Mouse (Mus musculus): ENCODE results near the gene Myef2. TPM values are rescaled to one million over a fixed set of nuclear protein-coding genes. Genes with fewer than 3 reads are reported as not detected.
A peak's percentile ranks its signal among the peaks of the same experiment; 100 is the strongest.

Myef2 gene
- total RNA-seq (2018; cell fraction: chromatin; rRNA removed) = 10 to 100 TPM; 27.7 to 89.3 (median 57.1) TPM
- 10 to 100 TPM in 13 of 26 experiments, 1 to 10 TPM in 13; 7.1 to 12.5 (median 9.9) TPM for total RNA-seq (2018; cell fraction: cytosol; rRNA removed)
- total RNA-seq (2018; cell fraction: nucleus; rRNA removed) = 10 to 100 TPM; 24.2 to 48.7 (median 35.8) TPM
- 9.1 to 13.4 TPM (median 10.6 TPM) in 3 replicates for polyA plus RNA-seq (2018)

DNA sequence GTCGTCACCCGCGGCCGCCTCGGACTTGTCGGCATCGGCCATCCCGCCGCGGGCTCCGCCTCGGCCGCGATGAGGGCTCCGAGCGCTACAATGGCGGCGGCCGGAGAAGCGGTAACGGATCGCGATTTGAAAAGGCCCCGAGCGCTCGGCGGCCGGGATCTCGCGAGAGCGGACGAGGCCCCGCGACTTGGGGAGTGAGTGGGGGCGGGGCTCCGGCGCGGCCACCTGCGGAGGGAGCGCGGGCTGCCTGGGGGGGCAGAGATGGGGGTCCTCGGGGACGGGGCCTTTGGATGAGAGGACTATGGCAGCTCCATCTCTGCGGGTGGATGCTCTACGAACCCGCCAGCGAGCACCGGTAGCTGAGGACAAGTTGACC is at the start of gene Myef2:
TSS of gene Myef2 (minus strand) at position 185 of the 376 bp plus-strand sequence.
- Histone ChIP-seq H3K79me2 (ENCODE audit: inconsistent target) (peaks cover 45% of the 10 kb centered on the region), H3K4me3 (ENCODE audit: inconsistent target) (peak within 1 kb of the TSS; percentile 55), H3K27ac (peak within 1 kb of the TSS; percentile 46), H3K36me3 (ENCODE audit: inconsistent target) (no peaks in the 10 kb centered on the region)
- WGBS (ENCODE audit: missing documents) = under 1% methylated on average over 27 of the region's 48 CpGs

DNA sequence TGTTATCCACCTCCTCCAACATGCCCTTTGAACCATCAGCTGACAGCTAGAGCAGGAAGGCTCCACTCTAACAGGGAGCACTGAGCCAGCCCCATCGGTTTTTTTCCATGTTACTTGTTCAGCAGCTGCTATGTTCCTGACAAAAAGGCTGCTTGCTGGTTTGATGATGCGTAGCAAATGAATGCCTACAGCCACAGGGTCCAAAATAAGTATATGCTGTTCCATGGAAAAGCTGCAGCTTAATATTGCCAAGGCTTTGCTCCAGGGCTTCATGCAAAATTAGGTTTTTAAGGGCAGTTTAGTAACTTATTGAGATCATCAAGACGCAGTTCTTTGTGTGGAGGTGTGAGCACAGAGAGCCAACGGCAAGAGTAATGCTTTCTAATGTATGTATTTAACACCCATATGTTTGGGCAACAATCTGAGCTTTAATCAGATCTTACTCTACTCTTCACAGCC is 38.6 kb upstream of the Myef2 start:
- Histone ChIP-seq H3K79me2 (ENCODE audit: inconsistent target) (no peaks in the 10 kb centered on the region), H3K36me3 (ENCODE audit: inconsistent target) (no peaks in the 10 kb centered on the region), H3K27ac (no peak overlapping the region), H3K4me3 (ENCODE audit: inconsistent target) (no peak overlapping the region)
- 79% methylated on average over 4 of the region's 4 CpGs for WGBS (ENCODE audit: missing documents)

DNA sequence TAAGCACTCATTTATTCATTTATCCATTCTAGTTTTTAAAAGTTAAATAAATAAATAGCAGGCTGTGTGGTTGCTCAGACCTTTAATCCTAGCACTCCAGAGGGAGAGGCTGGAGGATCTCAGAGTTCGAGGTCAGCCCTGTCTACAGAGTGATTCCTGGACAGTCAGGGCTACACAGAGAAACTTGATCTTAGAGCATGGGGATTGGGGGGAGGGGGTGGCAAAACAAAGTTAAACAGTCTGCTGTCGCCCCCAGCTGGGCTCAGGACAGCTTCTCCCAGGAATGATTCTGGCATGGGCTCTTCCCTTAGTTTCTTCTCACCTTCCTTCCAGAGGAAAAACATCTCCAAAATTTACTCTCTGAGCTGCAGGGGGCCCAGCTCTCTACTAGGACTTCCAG is 32.0 kb upstream of the Myef2 start:
- H3K4me3 ChIP-seq (ENCODE audit: inconsistent target) = no peak overlapping the region
- H3K36me3 ChIP-seq (ENCODE audit: inconsistent target) = no peaks in the 10 kb centered on the region
- 69% methylated on average over 2 of the region's 2 CpGs for WGBS (ENCODE audit: missing documents)
- H3K27ac ChIP-seq = no peak overlapping the region
- no peaks in the 10 kb centered on the region for H3K79me2 ChIP-seq (ENCODE audit: inconsistent target)

DNA sequence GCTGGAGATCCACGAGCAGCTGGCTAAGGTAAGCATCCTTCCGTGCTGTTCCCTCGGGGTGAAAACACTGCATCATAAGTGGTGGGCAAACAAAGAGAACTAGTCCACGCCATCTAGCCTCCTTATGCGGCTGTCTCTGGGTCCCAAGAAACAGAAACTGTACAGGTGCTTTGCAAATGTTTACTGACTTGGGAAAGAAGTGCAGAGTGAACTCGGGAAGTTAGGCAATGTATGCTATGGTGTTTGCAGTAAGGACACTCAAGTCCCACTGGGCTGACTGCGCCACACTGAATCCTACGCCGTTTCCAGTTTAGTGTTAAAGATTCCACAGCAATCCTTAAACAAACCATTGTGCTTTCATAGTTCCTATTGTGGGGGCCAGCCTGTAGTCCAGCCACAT is 30.8 kb upstream of the Myef2 start:
- no peak overlapping the region for H3K4me3 ChIP-seq (ENCODE audit: inconsistent target)
- no peaks in the 10 kb centered on the region for H3K79me2 ChIP-seq (ENCODE audit: inconsistent target)
- WGBS (ENCODE audit: missing documents) = 90% methylated on average over 9 of the region's 9 CpGs
- no peak overlapping the region for H3K27ac ChIP-seq
- no peaks in the 10 kb centered on the region for H3K36me3 ChIP-seq (ENCODE audit: inconsistent target)

DNA sequence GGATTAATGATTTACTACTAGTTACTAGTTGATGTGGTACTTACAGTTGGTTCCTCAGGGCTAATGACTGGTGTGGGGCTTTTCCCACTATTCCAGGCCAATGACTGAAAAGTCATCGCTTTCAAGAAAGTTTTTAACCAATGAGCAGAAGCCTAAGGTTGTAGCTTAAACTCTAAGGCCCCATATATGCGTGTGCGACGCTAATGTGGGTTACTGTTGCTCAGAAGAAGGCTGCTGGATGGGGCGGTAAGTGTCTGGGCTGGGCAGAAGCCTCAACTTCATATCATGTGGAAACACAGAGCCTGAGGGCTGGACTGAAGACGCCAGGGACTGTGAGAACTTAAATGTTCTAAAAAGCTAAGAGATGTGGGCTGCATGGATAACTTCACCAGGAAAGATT is 28.9 kb upstream of the Myef2 start, which contains the start of gene Slc12a1:
TSS of gene Slc12a1 (plus strand) at position 118 of the 400 bp plus-strand sequence.
- WGBS (ENCODE audit: missing documents) = 88% methylated on average over 6 of the region's 6 CpGs
- no peaks in the 10 kb centered on the region for H3K36me3 ChIP-seq (ENCODE audit: inconsistent target)
- H3K79me2 ChIP-seq (ENCODE audit: inconsistent target) = no peaks in the 10 kb centered on the region
- H3K4me3 ChIP-seq (ENCODE audit: inconsistent target) = no peak within 1 kb of the TSS
- H3K27ac ChIP-seq = no peak within 1 kb of the TSS

DNA sequence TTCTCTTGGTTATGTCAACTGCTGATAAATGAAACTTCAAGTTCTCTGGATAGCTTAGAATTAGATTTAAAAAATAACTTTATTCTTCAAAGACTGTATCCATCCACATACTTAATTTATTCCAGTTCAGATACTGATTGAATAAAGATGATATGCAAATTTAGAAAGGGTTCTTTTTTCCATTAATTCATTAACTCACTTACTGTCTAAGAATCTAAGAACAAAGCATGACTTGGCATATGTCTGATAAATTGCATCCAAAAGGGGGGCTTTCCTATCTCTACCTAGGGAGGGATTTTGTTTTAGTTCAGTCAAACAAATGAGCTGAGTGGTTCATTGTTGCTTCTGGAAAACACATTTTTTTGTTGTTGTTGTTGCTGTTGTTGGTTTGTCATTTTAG is 18.9 kb upstream of the Myef2 start:
- Histone ChIP-seq H3K36me3 (ENCODE audit: inconsistent target) (no peaks in the 10 kb centered on the region), H3K4me3 (ENCODE audit: inconsistent target) (no peak overlapping the region), H3K79me2 (ENCODE audit: inconsistent target) (no peaks in the 10 kb centered on the region), H3K27ac (no peak overlapping the region)

DNA sequence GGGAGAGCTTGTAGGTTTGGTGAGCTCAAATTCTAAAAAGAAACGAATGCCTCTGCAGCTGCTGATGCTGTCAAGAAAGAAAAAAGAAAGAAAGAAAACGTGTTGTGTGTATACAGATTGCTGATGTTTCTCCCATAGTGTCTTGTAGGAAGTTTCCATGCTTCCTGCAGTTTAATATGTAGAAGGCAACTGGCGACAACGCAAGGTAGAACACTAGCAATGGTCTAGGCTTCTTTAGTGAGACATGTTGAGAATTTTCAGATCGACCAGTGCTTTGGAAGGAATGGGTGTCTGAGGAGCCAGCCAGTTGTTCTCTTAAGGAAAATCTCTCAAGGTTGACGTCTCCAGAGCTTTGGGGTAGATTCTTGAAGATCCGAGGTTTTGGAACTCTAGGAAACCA is 13.4 kb upstream of the Myef2 start:
- WGBS (ENCODE audit: missing documents) = 36% methylated on average over 7 of the region's 7 CpGs
- Histone ChIP-seq H3K36me3 (ENCODE audit: inconsistent target) (no peaks in the 10 kb centered on the region), H3K79me2 (ENCODE audit: inconsistent target) (no peaks in the 10 kb centered on the region), H3K4me3 (ENCODE audit: inconsistent target) (no peak overlapping the region), H3K27ac (no peak overlapping the region)

DNA sequence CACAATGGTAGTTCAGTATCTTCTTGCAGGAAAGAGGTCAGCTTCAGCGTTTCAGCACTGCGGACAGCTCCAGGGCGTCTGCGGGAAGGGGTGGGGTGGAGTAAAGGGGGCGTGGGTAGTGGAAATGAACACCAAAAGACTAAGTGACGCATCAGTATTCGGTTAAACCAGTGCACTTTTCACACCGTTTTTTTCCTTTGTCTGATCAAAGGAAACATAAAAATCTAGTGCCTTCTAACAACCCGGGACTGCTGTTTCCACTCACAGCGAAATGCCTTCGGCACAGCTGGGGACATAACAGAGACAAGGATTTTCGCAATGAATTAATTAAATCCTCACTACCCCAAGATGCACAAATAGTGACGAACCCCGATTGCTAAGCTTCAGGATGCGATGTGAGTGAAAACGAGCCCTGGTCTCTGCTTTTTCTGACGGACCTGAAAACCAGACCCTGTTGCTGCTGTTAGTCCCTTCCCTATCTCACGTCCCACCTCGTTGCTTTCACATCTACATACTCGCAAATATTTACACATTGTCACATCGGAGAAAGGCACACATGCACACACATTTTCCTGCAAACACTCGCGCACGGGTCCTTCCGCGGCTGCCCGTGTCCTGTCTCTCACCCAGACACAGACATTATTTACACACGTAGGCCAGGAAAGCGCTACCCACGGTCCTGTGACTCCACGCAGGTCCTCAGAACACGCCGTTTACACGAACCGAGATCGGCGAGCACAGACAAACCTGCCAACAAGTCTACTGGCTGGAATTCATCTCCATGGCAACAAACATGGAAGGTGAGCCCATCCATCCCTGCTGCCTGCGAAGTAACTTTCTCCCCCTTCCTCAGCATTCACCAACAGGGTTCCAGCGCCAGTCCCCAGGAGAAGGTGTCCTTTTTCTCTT is 12.7 kb upstream of the Myef2 start, which contains the start of gene Ctxn2:
TSS of gene Ctxn2 (plus strand) at position 790 of the 909 bp plus-strand sequence.
- Histone ChIP-seq H3K79me2 (ENCODE audit: inconsistent target) (no peaks in the 10 kb centered on the region), H3K27ac (no peak within 1 kb of the TSS), H3K4me3 (ENCODE audit: inconsistent target) (no peak within 1 kb of the TSS), H3K36me3 (ENCODE audit: inconsistent target) (no peaks in the 10 kb centered on the region)
- WGBS (ENCODE audit: missing documents) = 4% methylated on average over 39 of the region's 39 CpGs

DNA sequence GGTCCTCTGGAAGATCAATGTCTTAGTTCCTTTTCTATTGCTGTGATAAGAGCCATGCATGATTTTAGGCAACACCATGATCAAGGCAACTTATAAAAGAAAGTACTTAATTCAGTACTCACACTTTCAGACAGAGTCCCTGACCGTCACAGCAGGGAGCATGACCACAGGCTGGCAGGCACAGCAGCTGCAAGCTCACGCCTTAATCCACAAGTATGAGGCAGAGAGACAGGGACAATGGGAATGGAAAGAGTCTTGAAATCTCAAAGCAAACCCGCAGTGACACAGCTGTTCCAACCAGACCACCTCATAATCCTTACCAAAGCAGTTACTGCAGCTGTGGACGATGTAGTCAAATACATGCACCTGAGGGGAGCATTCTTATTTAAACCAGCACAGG is 10.7 kb upstream of the Myef2 start:
- no peak overlapping the region for H3K4me3 ChIP-seq (ENCODE audit: inconsistent target)
- no peaks in the 10 kb centered on the region for H3K36me3 ChIP-seq (ENCODE audit: inconsistent target)
- H3K27ac ChIP-seq = no peak overlapping the region
- WGBS (ENCODE audit: missing documents) = 55% methylated on average over 4 of the region's 4 CpGs
- H3K79me2 ChIP-seq (ENCODE audit: inconsistent target) = no peaks in the 10 kb centered on the region

DNA sequence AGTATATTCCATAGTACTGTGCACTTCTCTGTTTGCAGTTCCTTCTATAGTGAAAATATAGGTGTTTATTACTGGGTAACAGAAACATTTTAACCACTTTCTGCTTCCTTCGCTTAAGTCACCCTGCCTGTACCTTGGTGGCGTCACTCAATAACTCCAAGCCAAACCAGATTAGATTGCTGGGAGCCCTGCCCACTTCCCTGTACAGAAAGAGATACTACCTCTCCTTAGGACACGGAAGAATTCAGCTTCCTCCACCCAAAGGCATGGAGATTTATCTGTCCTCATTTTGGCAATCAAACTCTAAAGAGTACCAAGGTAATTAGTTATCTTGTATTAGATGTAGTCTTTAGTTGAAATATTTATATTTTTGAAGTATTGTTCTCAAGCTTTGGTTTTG is 3.3 kb upstream of the Myef2 start:
- Histone ChIP-seq H3K36me3 (ENCODE audit: inconsistent target) (no peaks in the 10 kb centered on the region), H3K4me3 (ENCODE audit: inconsistent target) (no peak overlapping the region), H3K27ac (no peak overlapping the region), H3K79me2 (ENCODE audit: inconsistent target) (peaks cover 12% of the 10 kb centered on the region)
- 81% methylated on average over 3 of the region's 3 CpGs for WGBS (ENCODE audit: missing documents)

DNA sequence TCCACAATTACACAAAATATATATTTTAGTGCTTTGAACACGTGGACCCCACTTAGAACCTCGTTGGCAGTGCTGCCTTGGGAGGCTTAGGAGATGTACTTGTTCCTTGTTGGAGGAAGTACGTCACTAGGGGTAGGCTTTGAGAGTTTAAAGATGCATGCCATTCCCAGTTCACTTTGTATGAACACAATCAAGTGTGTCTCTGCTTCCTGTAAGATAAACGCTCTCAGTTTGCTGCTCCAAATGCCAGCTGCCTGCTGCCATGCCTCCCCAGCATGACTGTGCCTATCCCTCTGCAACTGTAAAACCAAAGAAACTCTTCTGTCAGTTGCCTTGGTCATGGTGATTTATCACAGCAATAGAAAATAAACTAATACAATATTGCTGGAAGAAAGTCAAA is 2.4 kb upstream of the Myef2 start:
- no peak overlapping the region for H3K4me3 ChIP-seq (ENCODE audit: inconsistent target)
- 36% methylated on average over 4 of the region's 4 CpGs for WGBS (ENCODE audit: missing documents)
- H3K79me2 ChIP-seq (ENCODE audit: inconsistent target) = peaks cover 21% of the 10 kb centered on the region
- no peaks in the 10 kb centered on the region for H3K36me3 ChIP-seq (ENCODE audit: inconsistent target)
- H3K27ac ChIP-seq = no peak overlapping the region

DNA sequence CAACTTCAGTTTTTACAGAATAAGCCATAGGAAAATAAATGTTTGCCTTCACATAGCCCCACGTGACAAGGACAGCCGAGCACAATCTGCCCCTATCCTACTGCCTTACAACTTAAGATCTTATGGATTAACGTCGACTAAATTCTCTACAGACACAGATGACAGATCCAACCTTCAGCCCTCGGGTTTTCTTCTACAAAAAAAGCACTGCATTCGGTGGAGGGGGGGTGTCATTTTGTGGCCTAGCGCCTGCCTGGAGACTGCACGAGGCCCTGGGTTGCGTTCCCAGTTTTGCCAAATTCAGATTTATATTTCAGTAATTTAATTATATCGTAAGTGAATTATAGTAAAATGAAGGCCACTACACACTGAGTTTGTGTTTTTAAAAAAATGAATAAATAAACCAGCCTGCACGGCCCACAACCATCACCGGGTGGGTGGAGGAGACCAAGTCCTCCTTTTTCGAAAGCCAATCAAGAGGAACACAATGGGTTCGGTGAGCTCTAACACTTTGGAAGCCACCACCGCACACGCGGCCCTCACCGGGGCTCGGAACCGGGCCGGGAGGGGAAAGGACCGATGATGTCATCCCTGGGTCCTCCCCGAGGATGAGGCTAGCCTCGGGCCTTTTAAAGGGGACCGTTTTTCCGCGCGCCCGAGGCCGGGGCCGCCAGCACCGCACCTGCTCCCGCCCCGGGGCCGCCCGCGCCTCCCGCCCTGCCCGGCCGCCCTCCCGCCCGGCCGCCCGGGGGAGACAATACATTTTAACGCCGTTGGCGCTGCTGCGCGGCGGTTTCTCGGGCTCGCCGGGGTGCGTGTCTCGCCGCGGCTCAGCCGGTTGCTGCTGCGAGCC is 611 bp downstream of the Myef2 start:
- Histone ChIP-seq H3K36me3 (ENCODE audit: inconsistent target) (no peaks in the 10 kb centered on the region), H3K79me2 (ENCODE audit: inconsistent target) (peaks cover 51% of the 10 kb centered on the region), H3K27ac (peak overlapping the region; percentile 46), H3K4me3 (ENCODE audit: inconsistent target) (peak overlapping the region; percentile 55)
- WGBS (ENCODE audit: missing documents) = 6% methylated on average over 34 of the region's 59 CpGs

DNA sequence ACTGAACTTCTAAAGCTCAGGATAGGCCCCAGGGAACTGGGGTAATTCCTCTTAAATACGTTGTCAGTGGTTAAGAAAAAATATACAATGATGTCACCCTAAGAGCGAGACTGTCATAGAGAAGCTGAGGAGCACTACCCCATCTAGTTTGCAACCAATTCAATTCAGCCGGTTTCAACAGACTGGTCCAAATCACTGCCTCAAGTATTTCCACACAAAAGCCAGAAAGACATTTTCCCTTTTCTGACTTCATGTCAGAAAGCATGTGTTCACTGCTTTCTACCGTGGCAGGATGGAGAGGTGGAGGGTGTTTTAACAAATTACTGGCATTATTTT is 1.2 kb downstream of the Myef2 start:
- 27% methylated on average over 4 of the region's 4 CpGs for WGBS (ENCODE audit: missing documents)
- Histone ChIP-seq H3K27ac (peak overlapping the region; percentile 46), H3K36me3 (ENCODE audit: inconsistent target) (no peaks in the 10 kb centered on the region), H3K4me3 (ENCODE audit: inconsistent target) (peak overlapping the region; percentile 55), H3K79me2 (ENCODE audit: inconsistent target) (peaks cover 57% of the 10 kb centered on the region)

DNA sequence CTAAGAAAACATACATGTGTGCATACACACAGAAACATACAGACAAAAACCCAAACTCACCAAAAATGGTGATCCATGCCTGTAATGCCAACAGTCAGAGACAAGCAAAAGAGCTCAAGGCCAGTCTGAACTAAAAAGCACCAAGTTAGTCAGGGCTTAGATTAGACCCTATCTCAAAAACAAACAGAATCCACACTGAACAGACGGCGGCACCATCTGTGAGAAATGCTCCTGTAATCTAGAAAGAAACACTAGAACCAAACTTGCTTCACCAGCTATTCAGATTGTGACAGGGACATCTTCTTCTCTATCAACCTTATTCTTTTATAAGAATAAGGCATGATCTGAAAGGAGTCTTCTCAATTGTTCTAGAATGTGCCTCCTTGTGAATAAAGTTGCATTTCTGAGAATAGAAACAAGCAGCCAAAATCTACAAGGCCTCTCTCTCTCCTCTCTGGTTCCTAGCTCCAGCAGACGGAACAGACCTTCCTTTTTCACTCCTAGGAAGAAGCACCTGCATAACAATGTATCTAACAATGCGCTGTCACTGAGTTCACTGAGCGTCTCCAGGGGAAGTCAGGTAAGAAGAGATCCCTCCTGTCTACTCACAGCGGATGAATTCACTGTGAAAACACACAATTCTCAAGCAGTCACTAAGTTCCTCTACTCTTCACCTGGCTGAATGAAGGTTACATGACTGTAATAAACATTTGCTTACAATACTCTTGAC is 3.9 kb downstream of the Myef2 start:
- Histone ChIP-seq H3K36me3 (ENCODE audit: inconsistent target) (no peaks in the 10 kb centered on the region), H3K27ac (no peak overlapping the region), H3K79me2 (ENCODE audit: inconsistent target) (peaks cover 84% of the 10 kb centered on the region), H3K4me3 (ENCODE audit: inconsistent target) (no peak overlapping the region)
- 98% methylated on average over 6 of the region's 6 CpGs for WGBS (ENCODE audit: missing documents)
